Mouse (Mus musculus) forebrain, embryonic 11.5 days (tissue): ENCODE results near the gene Lypla2. TPM values are rescaled to one million over a fixed set of nuclear protein-coding genes. Genes with fewer than 3 reads are reported as not detected.
A peak's percentile ranks its signal among the peaks of the same experiment; 100 is the strongest.

Experiments used
- ATAC-seq: fragments of 200-750 bp; cut with Nextera tagmentation; replicated peaks from 2 replicates; pipeline ENCODE4 v1.8.0; 2017; ENCODE audit warnings: moderate TSS enrichment; ENCODE audit not compliant: low FRiP score
- DNase-seq: peaks from one replicate; pipeline ENCODE4 v3.0.0-alpha.2; 2017; ENCODE audit warnings: low spot score
- H3K27ac ChIP-seq: fragments of 300-500 bp; sonication (generic); 2 replicates; pipeline ENCODE4 v1.5.1; 2014; ENCODE audit warnings: low read depth, low read length
- H3K27me3 ChIP-seq: fragments of 300-500 bp; sonication (generic); 2 replicates; pipeline ENCODE4 v1.6.1; 2014; ENCODE audit warnings: mild to moderate bottlenecking, low read length, mixed read lengths; ENCODE audit not compliant: control insufficient read depth, insufficient read depth
- H3K36me3 ChIP-seq: fragments of 300-500 bp; sonication (generic); 2 replicates; pipeline ENCODE4 v1.6.1; 2014; ENCODE audit warnings: mild to moderate bottlenecking, low read length, moderate library complexity, mixed read lengths; ENCODE audit not compliant: control insufficient read depth, insufficient read depth
- H3K4me1 ChIP-seq: fragments of 300-500 bp; sonication (generic); replicated peaks from 2 replicates; pipeline ENCODE4 v1.6.1; 2014; ENCODE audit warnings: low read length, mixed read lengths; ENCODE audit not compliant: control insufficient read depth, insufficient read depth
- H3K4me2 ChIP-seq: fragments of 300-500 bp; sonication (generic); 2 replicates; pipeline ENCODE4 v1.6.1; 2014; ENCODE audit warnings: low read depth, mild to moderate bottlenecking, low read length, moderate library complexity, mixed read lengths; ENCODE audit not compliant: severe bottlenecking
- H3K4me3 ChIP-seq: fragments of 300-500 bp; sonication (generic); 2 replicates; pipeline ENCODE4 v1.5.1; 2014; ENCODE audit warnings: low read depth, low read length
- H3K9ac ChIP-seq: fragments of 300-500 bp; sonication (generic); 2 replicates; pipeline ENCODE4 v1.6.1; 2014; ENCODE audit warnings: low read length
- H3K9me3 ChIP-seq: fragments of 300-500 bp; sonication (generic); 2 replicates; pipeline ENCODE4 v1.6.1; 2016; ENCODE audit warnings: low read length, mixed read lengths; ENCODE audit not compliant: control insufficient read depth
- WGBS: fragments of 180-500 bp; shearing (Covaris S2); extraction: QIAGEN DNeasy Blood & Tissue Kit; methylation state at CpG from one replicate; pipeline ENCODE4 v1.1.7; 2014; 5-methylcytosine and 5-hydroxymethylcytosine counted together
- polyA plus RNA-seq: library from polyadenylated mRNA; unstranded; fragments of >200 nt; fragmentation: Nextera tagmentation; extraction: Ambion mirVana; gene quantifications from 2 replicates; pipeline ENCODE4 v1.2.1, GENCODE M21; 2014

Lypla2 gene
- polyA plus RNA-seq, 1 experiment from 2014 or later: 169 TPM

GRCm38 (mm10) chr4:135968271-135968869 lies 4.1 kb downstream of the Lypla2 start:
- Histone ChIP-seq H3K4me2 (no peak overlapping the region), H3K9ac (no peak overlapping the region), H3K9me3 (no peaks in the 10 kb centered on the region), H3K4me1 (peaks cover 11% of the 10 kb centered on the region), H3K36me3 (peaks cover 10% of the 10 kb centered on the region), H3K4me3 (no peak overlapping the region), H3K27me3 (no peaks in the 10 kb centered on the region), H3K27ac (no peak overlapping the region)
- WGBS: 84% methylated on average over 19 of the region's 19 CpGs
- peak; percentile 47 for DNase-seq
- ATAC-seq: no peak

DNA sequence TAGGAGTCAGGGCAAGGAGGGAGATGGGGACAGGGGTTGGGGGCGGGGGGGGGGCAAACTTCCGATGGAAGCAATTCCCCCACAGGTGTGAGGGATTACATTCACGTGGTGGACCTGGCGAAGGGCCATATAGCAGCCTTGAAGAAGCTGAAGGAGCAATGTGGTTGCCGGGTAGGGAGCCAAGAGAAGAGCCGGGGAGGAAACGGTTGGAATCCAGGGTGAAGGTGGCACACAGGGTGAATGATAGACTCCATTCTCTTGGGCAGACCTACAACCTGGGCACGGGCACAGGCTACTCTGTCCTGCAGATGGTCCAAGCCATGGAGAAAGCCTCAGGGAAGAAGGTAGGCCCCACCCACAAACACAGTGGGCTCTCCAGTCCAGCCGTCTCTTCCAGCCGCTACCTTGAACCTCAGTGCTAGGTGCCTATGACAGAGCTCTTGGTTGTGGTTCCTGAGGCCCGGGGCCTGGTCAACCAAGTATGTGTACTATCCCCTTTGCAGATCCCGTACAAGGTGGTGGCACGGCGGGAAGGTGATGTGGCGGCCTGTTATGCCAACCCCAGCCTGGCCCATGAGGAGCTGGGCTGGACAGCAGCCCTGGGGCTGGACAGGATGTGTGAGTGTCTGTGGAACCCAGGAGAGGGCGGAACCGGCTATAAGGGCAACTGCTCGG lies 5.2 kb downstream of the Lypla2 start:
- WGBS: 93% methylated on average over 18 of the region's 18 CpGs
- no peak for ATAC-seq
- H3K4me3 ChIP-seq: no peak overlapping the region

GRCm38 (mm10) chr4:135966283-135966682 lies 6.1 kb downstream of the Lypla2 start:
- ATAC-seq (no peak), DNase-seq (no peak)
- no peak overlapping the region for H3K9ac ChIP-seq
- no peaks in the 10 kb centered on the region for H3K27me3 ChIP-seq
- 89% methylated on average over 16 of the region's 16 CpGs for WGBS
- H3K36me3 ChIP-seq: peaks cover 10% of the 10 kb centered on the region
- no peak overlapping the region for H3K4me2 ChIP-seq
- peaks cover 9% of the 10 kb centered on the region for H3K4me1 ChIP-seq
- H3K27ac ChIP-seq: no peak overlapping the region
- H3K4me3 ChIP-seq: no peak overlapping the region
- no peaks in the 10 kb centered on the region for H3K9me3 ChIP-seq

More for the DNA sequence above, 5.2 kb downstream of the Lypla2 start:
- H3K36me3 ChIP-seq: peaks cover 10% of the 10 kb centered on the region
- no peak overlapping the region for H3K9ac ChIP-seq
- no peak overlapping the region for H3K4me2 ChIP-seq
- no peaks in the 10 kb centered on the region for H3K9me3 ChIP-seq
- DNase-seq: no peak
- H3K27me3 ChIP-seq: no peaks in the 10 kb centered on the region
- no peak overlapping the region for H3K27ac ChIP-seq
- peaks cover 11% of the 10 kb centered on the region for H3K4me1 ChIP-seq

DNA sequence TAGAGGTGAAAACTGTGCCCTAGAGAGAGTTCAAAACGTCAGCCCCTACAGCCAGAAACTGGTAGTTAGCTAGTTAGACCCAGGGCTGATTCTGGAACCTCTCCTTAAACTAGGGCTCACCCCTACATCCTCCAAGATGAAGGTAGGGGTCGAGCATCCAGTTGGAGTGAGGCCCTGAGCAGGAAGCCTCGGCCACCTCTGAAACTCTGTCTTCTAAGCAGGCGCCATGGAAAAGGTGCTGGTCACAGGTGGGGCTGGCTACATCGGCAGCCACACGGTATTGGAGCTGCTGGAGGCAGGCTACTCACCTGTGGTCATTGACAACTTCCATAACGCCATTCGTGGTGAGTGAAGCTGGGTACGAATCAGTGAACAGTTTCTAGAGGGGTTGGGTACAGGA lies 7.3 kb downstream of the Lypla2 start:
- 85% methylated on average over 9 of the region's 9 CpGs for WGBS
- no peak overlapping the region for H3K27ac ChIP-seq
- no peaks in the 10 kb centered on the region for H3K9me3 ChIP-seq
- no peak for ATAC-seq
- H3K4me3 ChIP-seq: no peak overlapping the region
- H3K27me3 ChIP-seq: no peaks in the 10 kb centered on the region
- H3K4me1 ChIP-seq: peaks cover 6% of the 10 kb centered on the region
- H3K36me3 ChIP-seq: peaks cover 10% of the 10 kb centered on the region
- H3K9ac ChIP-seq: no peak overlapping the region
- DNase-seq: no peak
- H3K4me2 ChIP-seq: no peak overlapping the region

DNA sequence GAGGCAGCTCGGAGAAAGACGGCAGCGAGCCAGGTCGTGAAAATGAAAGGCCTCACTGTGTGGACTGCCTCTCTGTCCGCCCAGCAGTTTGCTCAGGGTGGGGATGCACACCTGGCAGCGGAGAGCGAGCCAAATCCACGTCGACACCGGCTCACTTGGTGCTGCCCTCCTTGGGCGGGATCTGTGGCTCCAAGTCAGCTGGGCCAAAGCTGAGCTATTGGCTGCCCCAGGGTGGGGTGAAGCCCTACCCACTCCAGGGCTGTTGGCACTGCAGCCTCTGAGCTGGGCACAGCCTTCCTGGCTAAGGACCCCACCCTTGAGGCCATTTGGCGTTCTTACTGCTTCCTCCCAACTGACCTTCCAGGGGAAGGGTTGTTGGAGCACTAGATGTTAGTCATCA lies 8.0 kb downstream of the Lypla2 start:
- peaks cover 5% of the 10 kb centered on the region; the same call in 1 of the 2 replicates for H3K36me3 ChIP-seq

DNA sequence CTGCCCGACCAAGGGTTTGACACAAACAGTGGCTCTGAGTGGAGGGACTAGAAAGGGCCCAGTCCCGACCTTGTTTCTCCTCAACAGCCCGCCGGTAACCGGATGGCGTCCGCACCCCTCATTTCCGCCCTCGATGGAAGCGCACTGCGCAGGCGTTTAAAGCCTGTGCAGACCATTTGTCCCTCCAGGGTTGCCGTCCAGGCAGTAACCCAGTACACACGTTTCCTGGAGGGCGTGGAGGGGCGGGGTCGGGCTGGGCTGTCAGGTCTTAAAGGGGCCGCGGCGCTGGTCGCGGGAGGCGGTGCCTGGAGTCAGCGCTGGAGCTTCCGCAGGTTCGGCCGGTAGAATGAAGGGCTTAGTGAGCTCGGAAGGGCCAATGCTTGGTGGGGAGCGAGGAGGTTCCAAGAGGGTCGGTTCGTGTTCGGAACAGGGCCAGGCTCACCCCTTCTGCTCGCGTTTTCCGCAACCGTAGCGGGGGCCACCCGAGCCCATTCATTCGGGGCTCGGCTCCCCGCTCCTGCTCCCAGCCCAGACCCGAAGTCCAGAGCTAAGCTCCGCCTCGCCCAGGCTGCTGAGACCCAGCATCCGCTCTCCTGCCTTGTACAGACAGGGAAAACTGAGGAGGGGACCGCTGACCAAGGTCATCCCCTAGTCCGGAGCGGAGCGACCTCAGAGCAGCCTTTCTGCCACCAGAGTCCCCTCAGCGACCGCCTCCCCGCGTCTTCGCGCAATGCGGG lies 8.8 kb downstream of the Lypla2 start, which contains the start of gene Gale:
Gene Gale, plus strand, starts transcription at position 271 of the 737 bp plus-strand sequence.
- Histone ChIP-seq H3K9me3 (no peaks in the 10 kb centered on the region), H3K4me1 (peaks cover 6% of the 10 kb centered on the region), H3K4me3 (peak within 1 kb of the TSS; percentile 72), H3K27me3 (no peaks in the 10 kb centered on the region), H3K36me3 (peaks cover 5% of the 10 kb centered on the region; the same call in 1 of the 2 replicates), H3K9ac (peak within 1 kb of the TSS; percentile 75), H3K4me2 (peak within 1 kb of the TSS; percentile 91), H3K27ac (peak within 1 kb of the TSS; percentile 50; the same call in 1 of the 2 replicates)
- ATAC-seq (peak; percentile 91), DNase-seq (peak; percentile 97)
- under 1% methylated on average over 56 of the region's 56 CpGs for WGBS

More for the DNA sequence above, 8.0 kb downstream of the Lypla2 start:
- H3K4me3 ChIP-seq: peak overlapping the region; percentile 72
- H3K9me3 ChIP-seq: no peaks in the 10 kb centered on the region
- 4% methylated on average over 12 of the region's 12 CpGs for WGBS
- DNase-seq (no peak), ATAC-seq (no peak)
- peak overlapping the region; percentile 91 for H3K4me2 ChIP-seq
- peak overlapping the region; percentile 71; the same call in 1 of the 2 replicates for H3K9ac ChIP-seq
- H3K27me3 ChIP-seq: no peaks in the 10 kb centered on the region
- H3K4me1 ChIP-seq: peaks cover 6% of the 10 kb centered on the region
- H3K27ac ChIP-seq: no peak overlapping the region

- DNase-seq (no peak), ATAC-seq (peak; percentile 11; the same call in 1 of the 2 replicates)
- H3K4me1 ChIP-seq: peaks cover 6% of the 10 kb centered on the region
- peak overlapping the region; percentile 72 for H3K4me3 ChIP-seq
- peak overlapping the region; percentile 81 for H3K4me2 ChIP-seq
- peak overlapping the region; percentile 75 for H3K9ac ChIP-seq
- no peaks in the 10 kb centered on the region for H3K27me3 ChIP-seq
- H3K9me3 ChIP-seq: no peaks in the 10 kb centered on the region
- peak overlapping the region; percentile 50; the same call in 1 of the 2 replicates for H3K27ac ChIP-seq
- H3K36me3 ChIP-seq: peaks cover 5% of the 10 kb centered on the region; the same call in 1 of the 2 replicates
- WGBS: 7% methylated on average over 15 of the region's 15 CpGs
Observed at GRCm38 (mm10) chr4:135962946-135963345, 9.5 kb downstream of the Lypla2 start.

DNA sequence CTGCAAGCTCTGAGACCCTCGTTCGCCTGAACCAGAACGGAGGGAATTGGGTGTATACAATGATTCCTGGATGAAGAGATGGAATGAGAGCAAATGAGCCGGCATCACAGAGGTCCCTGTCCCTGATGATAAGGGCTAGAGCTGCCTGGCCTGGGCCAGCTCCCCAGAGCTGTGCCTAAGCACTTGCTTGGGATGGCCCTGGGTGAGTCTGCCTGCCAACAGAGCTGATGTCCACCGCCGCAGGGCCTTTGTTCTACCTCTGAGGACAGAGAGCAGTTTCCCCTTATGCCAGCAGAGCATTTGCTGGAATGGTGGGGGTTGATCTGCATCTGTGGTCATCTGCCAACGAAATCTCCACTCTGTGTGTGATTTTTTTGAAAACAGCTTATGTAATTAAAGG lies 10.2 kb downstream of the Lypla2 start:
- H3K4me3 ChIP-seq: no peak overlapping the region

More for the DNA sequence above, 10.2 kb downstream of the Lypla2 start:
- no peak overlapping the region for H3K27ac ChIP-seq
- no peak for DNase-seq
- H3K36me3 ChIP-seq: no peaks in the 10 kb centered on the region; the same call in 1 of the 2 replicates
- no peak overlapping the region for H3K4me2 ChIP-seq
- 85% methylated on average over 7 of the region's 7 CpGs for WGBS
- no peaks in the 10 kb centered on the region for H3K27me3 ChIP-seq
- no peak for ATAC-seq
- H3K4me1 ChIP-seq: peaks cover 6% of the 10 kb centered on the region
- H3K9ac ChIP-seq: no peak overlapping the region
- no peaks in the 10 kb centered on the region for H3K9me3 ChIP-seq
